Mouse (Mus musculus): ENCODE measurements around the gene B130006D01Rik. TPM values are rescaled to one million over a fixed set of nuclear protein-coding genes. Genes with fewer than 3 reads are reported as not detected.
"Not testable (repeated sequence)": the region's sequence is repeated elsewhere in the genome, so short reads cannot be mapped to it uniquely, and the experiment has no call there.

B130006D01Rik gene
- total RNA-seq, 4 experiments from 2014 or later = 0.20 to 0.54 (median 0.34) TPM

GRCm38 (mm10) chr11:95713225-95713810, 10.1 kb upstream of the B130006D01Rik start:
- peak; percentile 14 to 28 for DNase-seq (ENCODE audit: low spot score in 2 of 2)

GRCm38 (mm10) chr11:95713811-95714241, 9.6 kb upstream of the B130006D01Rik start:
- DNase-seq (ENCODE audit: low spot score in 2 of 2) = no peak

GRCm38 (mm10) chr11:95714411-95714810, 9.0 kb upstream of the B130006D01Rik start:
- no peak for DNase-seq (ENCODE audit: low spot score in 2 of 2)

- no peak for DNase-seq (ENCODE audit: low spot score in 2 of 2)
These were observed 7.3 kb upstream of the B130006D01Rik start for GRCm38 (mm10) chr11:95716136-95716535.

GRCm38 (mm10) chr11:95719356-95719755, 4.0 kb upstream of the B130006D01Rik start:
- no peak for DNase-seq (ENCODE audit: low spot score in 2 of 2)

GRCm38 (mm10) chr11:95724466-95724865, 1.1 kb downstream of the B130006D01Rik start:
- no peak for DNase-seq (ENCODE audit: low spot score in 2 of 2)

GRCm38 (mm10) chr11:95726156-95726555, 2.8 kb downstream of the B130006D01Rik start:
- no peak for DNase-seq (ENCODE audit: low spot score in 2 of 2)

- DNase-seq (ENCODE audit: low spot score in 2 of 2) = no peak
These were observed 4.6 kb downstream of the B130006D01Rik start for GRCm38 (mm10) chr11:95727947-95728346.

- DNase-seq (ENCODE audit: low spot score in 2 of 2) = no peak
These were observed 5.8 kb downstream of the B130006D01Rik start for GRCm38 (mm10) chr11:95728916-95729907.

- no peak for DNase-seq (ENCODE audit: low spot score in 2 of 2)
These were observed 11.1 kb downstream of the B130006D01Rik start for GRCm38 (mm10) chr11:95734485-95734884.

GRCm38 (mm10) chr11:95737811-95738210, 14.4 kb downstream of the B130006D01Rik start:
- no peak for DNase-seq (ENCODE audit: low spot score in 2 of 2)

- DNase-seq (ENCODE audit: low spot score in 2 of 2) = no peak
These were observed 21.1 kb downstream of the B130006D01Rik start for GRCm38 (mm10) chr11:95744521-95744920.

- DNase-seq (ENCODE audit: low spot score in 2 of 2) = no peak
These were observed 23.4 kb downstream of the B130006D01Rik start for GRCm38 (mm10) chr11:95746821-95747220.

GRCm38 (mm10) chr11:95748331-95748730, 24.9 kb downstream of the B130006D01Rik start:
- DNase-seq (ENCODE audit: low spot score in 2 of 2) = no peak

- no peak for DNase-seq (ENCODE audit: low spot score in 2 of 2)
These were observed 26.2 kb downstream of the B130006D01Rik start for GRCm38 (mm10) chr11:95749619-95750018.

GRCm38 (mm10) chr11:95750995-95751394, 27.6 kb downstream of the B130006D01Rik start:
- DNase-seq (ENCODE audit: low spot score in 2 of 2) = peak; percentile 49 to 61

GRCm38 (mm10) chr11:95755137-95755536, 31.8 kb downstream of the B130006D01Rik start:
- not testable (repeated sequence) for DNase-seq (ENCODE audit: low spot score in 2 of 2)

- DNase-seq (ENCODE audit: low spot score in 2 of 2) = no peak
These were observed 37.1 kb downstream of the B130006D01Rik start for GRCm38 (mm10) chr11:95760521-95760920.

- no peak for DNase-seq (ENCODE audit: low spot score in 2 of 2)
These were observed 39.6 kb downstream of the B130006D01Rik start for GRCm38 (mm10) chr11:95762996-95763395.

- no peak for DNase-seq (ENCODE audit: low spot score in 2 of 2)
These were observed 41.4 kb downstream of the B130006D01Rik start for GRCm38 (mm10) chr11:95764806-95765205.

GRCm38 (mm10) chr11:95765334-95765733, 41.9 kb downstream of the B130006D01Rik start:
- DNase-seq (ENCODE audit: low spot score in 2 of 2) = no peak

GRCm38 (mm10) chr11:95768244-95768643, 44.9 kb downstream of the B130006D01Rik start:
- DNase-seq (ENCODE audit: low spot score in 2 of 2) = no peak

All from gastrocnemius, adult 8-10 months (tissue).